Mouse (Mus musculus) E14TG2a.4 (cell line): ENCODE data around the gene Saa1.
"Not testable (repeated sequence)": the region's sequence is repeated elsewhere in the genome, so short reads cannot be mapped to it uniquely, and the experiment has no call there.

ENCODE experiments used
- H3K27me3 ChIP-seq: 2 replicates; pipeline ENCODE4 v1.6.1; 2014; ENCODE audit warnings: low read length, control low read depth; ENCODE audit not compliant: insufficient read depth
- H3K36me3 ChIP-seq: 2 replicates; pipeline ENCODE4 v1.6.1; 2014; ENCODE audit warnings: low read length, control low read depth; ENCODE audit not compliant: insufficient read depth
- H3K4me1 ChIP-seq: replicated peaks from 2 replicates; pipeline ENCODE4 v1.6.1; 2014; ENCODE audit warnings: low read depth, low read length, control low read depth
- H3K4me3 ChIP-seq: replicated peaks from 2 replicates; pipeline ENCODE4 v1.5.1; 2014; ENCODE audit warnings: mild to moderate bottlenecking, low read length
- H3K9me3 ChIP-seq: 2 replicates; pipeline ENCODE4 v1.6.1; 2014; ENCODE audit warnings: low read length, control low read depth
- CTCF ChIP-seq: conservative IDR thresholded peaks from 2 replicates; pipeline ENCODE4 v1.5.1; 2014; ENCODE audit warnings: low read length
- NANOG ChIP-seq: IDR thresholded peaks from 2 replicates; pipeline ENCODE4 v1.6.1; 2014; ENCODE audit warnings: borderline replicate concordance, low read length, mixed read lengths
- POU5F1 ChIP-seq: IDR thresholded peaks from 2 replicates; pipeline ENCODE4 v1.6.1; 2014; ENCODE audit warnings: low read length, borderline replicate concordance

The Saa1 gene

DNA sequence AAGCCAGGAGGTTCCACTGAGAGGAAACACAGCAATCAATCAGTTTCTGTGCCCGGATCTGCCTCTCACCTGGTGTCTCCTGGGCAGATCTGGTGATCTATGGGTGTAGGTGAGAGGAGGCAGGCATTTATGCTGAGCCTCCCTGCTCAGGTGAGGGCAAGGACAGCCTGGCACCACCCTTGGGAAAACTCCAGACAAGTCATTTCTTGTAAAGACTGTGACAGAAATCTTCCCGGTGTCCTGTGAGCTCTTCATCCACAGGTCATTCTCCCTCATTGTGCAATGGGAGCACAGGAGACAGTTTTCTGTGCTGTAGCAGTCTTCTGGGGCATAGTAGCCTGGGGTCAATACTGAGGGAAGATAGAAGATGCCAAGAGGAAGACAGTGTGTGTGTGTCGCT lies at the start of gene Saa1:
Gene Saa1, minus strand, starts transcription at position 101 of the 400 bp plus-strand sequence.
- H3K4me1 ChIP-seq, H3K27me3 ChIP-seq, H3K9me3 ChIP-seq: not testable (repeated sequence)

DNA sequence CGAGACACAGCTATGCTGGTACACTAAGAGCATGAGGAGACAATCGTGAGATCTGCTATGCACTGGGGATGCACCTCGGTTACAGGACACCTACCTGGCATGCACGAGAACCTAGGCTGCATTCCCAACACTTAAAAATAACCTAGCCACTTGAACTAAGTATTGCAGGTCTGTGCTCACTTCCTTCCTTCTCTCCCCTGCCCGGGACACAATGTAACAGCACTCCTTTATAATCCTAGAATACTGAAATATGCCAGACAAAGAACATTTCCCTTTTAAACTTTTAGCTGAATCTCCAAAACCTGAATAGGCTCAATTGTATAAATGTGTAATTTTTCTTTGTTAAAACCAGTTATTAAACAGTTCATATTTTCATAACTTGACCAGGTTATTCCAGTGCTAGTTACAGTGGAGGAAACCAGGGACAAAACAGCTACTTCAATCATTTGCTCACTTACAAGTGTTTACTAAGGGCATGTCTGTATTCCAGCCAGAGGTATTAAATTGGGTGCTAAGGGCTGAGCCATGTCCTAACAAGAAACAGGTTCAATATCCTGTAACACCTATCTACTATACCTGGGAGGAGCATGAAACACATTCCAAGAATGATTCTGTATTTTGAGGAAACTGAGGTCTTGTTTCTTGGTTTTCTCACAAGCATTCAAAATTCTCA lies 46.5 kb upstream of the Saa1 start:
- TF ChIP-seq NANOG (no peak), CTCF (no peak), POU5F1 (no peak)
- Histone ChIP-seq H3K9me3 (no peaks in the 10 kb centered on the region), H3K27me3 (no peaks in the 10 kb centered on the region), H3K36me3 (peaks cover 34% of the 10 kb centered on the region), H3K4me1 (no peaks in the 10 kb centered on the region), H3K4me3 (no peak overlapping the region)

More for the DNA sequence above, at the start of gene Saa1:
- H3K36me3 ChIP-seq, H3K4me3 ChIP-seq: not testable (repeated sequence)

- peaks cover 24% of the 10 kb centered on the region for H3K4me1 ChIP-seq
- H3K36me3 ChIP-seq: peaks cover 55% of the 10 kb centered on the region
- H3K27me3 ChIP-seq: no peaks in the 10 kb centered on the region
- no peaks in the 10 kb centered on the region for H3K9me3 ChIP-seq
- peak; percentile 31 for TF ChIP-seq CTCF
- no peak for TF ChIP-seq POU5F1
- H3K4me3 ChIP-seq: no peak overlapping the region
These were observed 27.9 kb upstream of the Saa1 start for GRCm38 (mm10) chr7:46770706-46771105.

DNA sequence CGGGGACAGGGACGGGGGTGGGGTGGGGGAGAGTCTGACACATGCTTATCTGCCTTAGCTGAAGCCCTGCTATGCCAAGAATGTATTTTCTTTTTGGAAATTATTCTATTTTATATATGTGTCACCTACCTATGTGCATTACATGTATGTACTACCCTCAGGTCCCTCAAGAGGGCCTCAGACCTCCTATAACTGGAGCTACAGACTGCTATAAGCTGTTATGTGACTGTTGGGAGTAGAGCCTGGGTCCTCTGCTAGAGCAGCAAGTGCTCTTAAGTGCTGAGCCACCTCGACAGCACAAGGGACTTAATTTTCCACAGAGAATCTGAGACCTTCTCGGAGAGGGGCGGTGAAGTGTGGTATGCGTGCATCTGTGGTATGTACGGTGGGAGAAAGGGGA lies 25.7 kb upstream of the Saa1 start:
- no peaks in the 10 kb centered on the region for H3K27me3 ChIP-seq
- H3K4me3 ChIP-seq: 0 out of 2 replicates have a peak overlapping the region, but pooled peaks have one; percentile 26
- H3K36me3 ChIP-seq: peaks cover 39% of the 10 kb centered on the region
- H3K4me1 ChIP-seq: peaks cover 24% of the 10 kb centered on the region
- TF ChIP-seq POU5F1 (no peak), NANOG (no peak), CTCF (peak; percentile 44)
- no peaks in the 10 kb centered on the region for H3K9me3 ChIP-seq

- Histone ChIP-seq H3K27me3 (no peaks in the 10 kb centered on the region), H3K4me3 (no peak overlapping the region), H3K9me3 (no peaks in the 10 kb centered on the region), H3K36me3 (peaks cover 43% of the 10 kb centered on the region), H3K4me1 (peaks cover 24% of the 10 kb centered on the region)
- TF ChIP-seq NANOG (no peak), POU5F1 (no peak), CTCF (no peak)
These were observed 24.6 kb upstream of the Saa1 start for GRCm38 (mm10) chr7:46767371-46767770.

- H3K36me3 ChIP-seq: peaks cover 31% of the 10 kb centered on the region
- no peak for TF ChIP-seq NANOG
- TF ChIP-seq CTCF: no peak
- no peak for TF ChIP-seq POU5F1
- no peaks in the 10 kb centered on the region for H3K27me3 ChIP-seq
- H3K4me1 ChIP-seq: peaks cover 30% of the 10 kb centered on the region
- H3K9me3 ChIP-seq: no peaks in the 10 kb centered on the region
- no peak overlapping the region for H3K4me3 ChIP-seq
These were observed 21.9 kb upstream of the Saa1 start for GRCm38 (mm10) chr7:46764672-46765071.

- peaks cover 23% of the 10 kb centered on the region for H3K36me3 ChIP-seq
- no peaks in the 10 kb centered on the region for H3K9me3 ChIP-seq
- peaks cover 20% of the 10 kb centered on the region for H3K4me1 ChIP-seq
- no peak for TF ChIP-seq POU5F1
- TF ChIP-seq CTCF: no peak
- no peak for TF ChIP-seq NANOG
- no peaks in the 10 kb centered on the region for H3K27me3 ChIP-seq
- H3K4me3 ChIP-seq: no peak overlapping the region
These were observed 19.8 kb upstream of the Saa1 start for GRCm38 (mm10) chr7:46762601-46763000.

DNA sequence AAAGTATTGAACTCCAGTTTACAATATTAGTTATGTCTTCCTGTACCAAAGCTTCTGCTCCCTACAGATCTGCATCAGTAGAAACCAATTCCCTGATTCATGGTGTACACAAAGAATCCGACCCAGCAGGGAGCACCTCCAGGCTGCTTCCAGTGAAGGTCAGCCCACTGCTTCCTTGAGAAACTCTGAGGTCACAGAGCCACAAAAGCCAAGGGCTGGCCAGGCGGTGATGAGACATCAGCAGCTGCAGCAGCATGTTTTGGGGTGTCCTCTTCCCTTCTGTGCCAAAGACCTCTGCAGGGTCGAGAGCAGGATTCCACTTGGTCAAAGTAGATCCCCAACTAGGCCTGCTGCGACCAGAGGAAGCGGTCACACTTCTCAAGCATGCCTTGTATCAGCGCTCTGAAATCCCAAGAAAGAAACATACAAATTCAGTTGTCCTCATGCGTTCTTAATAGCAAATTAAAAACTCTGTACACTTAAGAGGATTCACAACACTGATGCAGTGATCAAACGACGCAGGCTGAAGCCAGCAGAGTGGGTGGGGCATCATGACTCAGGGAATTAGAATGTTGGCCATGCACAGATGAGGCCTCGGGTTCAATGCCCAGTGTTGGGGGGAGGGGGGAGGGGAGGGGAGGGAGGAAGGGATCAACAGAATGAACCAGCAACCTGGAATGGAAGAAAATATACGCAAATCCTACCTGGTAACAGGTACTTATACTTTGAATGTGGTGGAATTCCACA lies 18.4 kb upstream of the Saa1 start:
- H3K27me3 ChIP-seq: no peaks in the 10 kb centered on the region
- peaks cover 17% of the 10 kb centered on the region for H3K36me3 ChIP-seq
- H3K4me1 ChIP-seq: peaks cover 20% of the 10 kb centered on the region
- H3K9me3 ChIP-seq: no peaks in the 10 kb centered on the region
- TF ChIP-seq CTCF: no peak
- TF ChIP-seq POU5F1: no peak
- TF ChIP-seq NANOG: no peak
- H3K4me3 ChIP-seq: peak overlapping the region; percentile 26; the same call in 1 of the 2 replicates

DNA sequence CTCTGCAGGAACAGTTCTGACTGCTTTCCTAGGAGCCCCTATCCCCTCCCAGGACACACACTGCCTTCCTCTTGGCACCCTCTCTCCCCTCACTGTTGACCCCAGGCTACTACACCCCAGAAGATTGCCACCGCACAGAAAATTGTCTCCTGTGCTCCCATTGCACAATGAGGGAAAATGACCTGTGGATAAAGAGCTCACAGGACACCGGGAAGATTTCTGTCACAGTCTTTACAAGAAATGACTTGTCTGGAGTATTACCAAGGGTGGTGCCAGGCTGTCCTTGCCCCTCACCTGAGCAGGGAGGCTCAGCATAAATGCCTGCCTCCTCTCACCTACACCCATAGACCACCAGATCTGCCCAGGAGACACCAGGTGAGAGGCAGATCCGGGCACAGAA lies 8.7 kb upstream of the Saa1 start, which contains the start of gene Saa2:
Gene Saa2, plus strand, starts transcription at position 301 of the 400 bp plus-strand sequence.
- Histone ChIP-seq H3K4me1 (peaks cover 12% of the 10 kb centered on the region), H3K9me3 (no peaks in the 10 kb centered on the region), H3K27me3 (no peaks in the 10 kb centered on the region), H3K4me3 (no peak within 1 kb of the TSS), H3K36me3 (no peaks in the 10 kb centered on the region)
- TF ChIP-seq POU5F1: no peak
- TF ChIP-seq CTCF: no peak
- no peak for TF ChIP-seq NANOG
